In the genomic region with DNA sequence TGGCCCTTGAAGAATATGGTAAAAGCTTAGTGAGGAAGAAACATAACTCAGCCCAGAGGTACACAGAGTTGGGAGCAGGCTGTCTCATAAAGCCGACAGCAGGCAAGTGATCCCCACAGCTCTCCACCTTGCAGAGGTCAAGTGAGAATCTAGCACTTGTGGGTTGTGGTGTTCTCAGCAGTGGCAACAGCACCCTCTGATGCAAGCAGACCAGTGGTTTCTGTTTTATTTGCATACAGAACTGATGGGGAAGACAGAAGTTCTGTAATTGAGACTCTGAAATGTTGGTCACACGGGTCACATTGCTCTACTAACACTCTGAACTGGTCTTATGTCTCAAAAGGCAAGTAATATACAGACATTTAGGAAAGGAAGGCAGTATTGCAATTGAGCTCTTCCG, we compare ENCODE assay signal across 18 mouse cellular contexts. TPM values are rescaled to one million over a fixed set of nuclear protein-coding genes. Genes with fewer than 3 reads are reported as not detected.
A peak's percentile ranks its signal among the peaks of the same experiment; 100 is the strongest.
DNase-seq lines count a peak whose midpoint lies in the region; ATAC-seq lines count a peak whose summit lies in the region.
"Had no signal": no experiment of that assay in that cellular context is flagged by ENCODE, and none has a peak within 500 bp of the region (broad histone marks: within the 10 kb centered on the region; RNA-seq: fewer than 3 reads in every experiment).

No protein-coding gene starts in this region.

- intact Hi-C loops in heart, postnatal 36 days (cut with DNase I) = no loop called here

- ATAC-seq in neutrophil, adult 5-6 weeks (ENCODE audit: extremely low read depth, insufficient number of reproducible peaks, low FRiP score, poor library complexity, severe bottlenecking) = peak; percentile 72; the same call in 1 of the 2 replicates
- ATAC-seq in frontal cortex, adult (ENCODE audit: low TSS enrichment) = no peak
- ATAC-seq: CD4-positive, CD25-positive, alpha-beta regulatory T cell, adult 4 months; forebrain, embryonic 16.5 days; hindbrain, postnatal 0 days had no signal

- peak; percentile 58 for DNase-seq in heart, adult 11 months
- DNase-seq in heart, postnatal 36 days = no peak
- peak; percentile 14 to 15 for DNase-seq in spleen, postnatal 36 days (ENCODE audit: low spot score in 2 of 2)
- no peak for DNase-seq in spleen, adult 12 weeks (ENCODE audit: low spot score)
- DNase-seq in adipocyte (ENCODE audit: low spot score) = no peak
- DNase-seq: cerebellum, adult 11-12 months; cerebellum, adult 9-10 months; cerebellum, postnatal 25 days; gastrocnemius, postnatal 25 days; heart, adult 18-20 months; heart, postnatal 10 days had no signal

RNA-seq across cellular contexts. Expression of a gene that starts 12.2 kb away (rescaled TPM):
- total RNA-seq in heart, postnatal 36 days (2021) = under 1 TPM; 0.19 to 0.25 TPM
- total RNA-seq in neutrophil, adult 5-6 weeks (2017) = 2.2 and 3.6 TPM in 2 replicates
- total RNA-seq: hematopoietic stem cell, adult 5-6 weeks; MEL had no signal

Comparison
In these comparisons a context has a peak if more than half of its experiments do, and no peak if none do; other contexts are left out.
1. DNase-seq: peak in heart, adult 11 months (single experiment) and spleen, postnatal 36 days (2 of 2); none in heart, postnatal 36 days (0 of 2), spleen, adult 12 weeks (single experiment) and adipocyte (single experiment).